Mouse (Mus musculus) adrenal gland, postnatal 25 days (tissue): ENCODE measurements around the gene Strip2. TPM values are rescaled to one million over a fixed set of nuclear protein-coding genes. Genes with fewer than 3 reads are reported as not detected.

ENCODE experiments used
- microRNA-seq, 2 experiments: library from miRNA; unstranded; fragments of <30 nt; microRNA quantifications; one replicate each; pipeline ENCODE4 v1.2.0; 2021
- total RNA-seq: library from RNA; stranded (reverse); gene quantifications from 2 replicates; pipeline ENCODE4 v1.2.3, GENCODE M21; 2021

Gene Strip2
- total RNA-seq, 1 experiment from 2014 or later: 1.2 TPM

Small RNA genes within 50 kb of the gene (microRNA-seq; reads per million reads assigned to microRNA genes)
- gene Gm23049: 0 reads per million in 2 experiments

Other genes starting within 250 kb of the Strip2 start
- 1.2 and 1.3 TPM in 2 replicates for gene Tspan33, start 222.8 kb upstream of the Strip2 start, total RNA-seq
- gene Smo, start 181.5 kb upstream of the Strip2 start, total RNA-seq: 42.9 and 51.2 TPM in 2 replicates
- 137 and 156 TPM in 2 replicates for gene Ahcyl2, start 149.0 kb upstream of the Strip2 start, total RNA-seq
- 25.0 and 26.8 TPM in 2 replicates for gene Nrf1, start 131.0 kb downstream of the Strip2 start, total RNA-seq